ENCODE assay signal across 15 mouse cellular contexts in the genomic region with DNA sequence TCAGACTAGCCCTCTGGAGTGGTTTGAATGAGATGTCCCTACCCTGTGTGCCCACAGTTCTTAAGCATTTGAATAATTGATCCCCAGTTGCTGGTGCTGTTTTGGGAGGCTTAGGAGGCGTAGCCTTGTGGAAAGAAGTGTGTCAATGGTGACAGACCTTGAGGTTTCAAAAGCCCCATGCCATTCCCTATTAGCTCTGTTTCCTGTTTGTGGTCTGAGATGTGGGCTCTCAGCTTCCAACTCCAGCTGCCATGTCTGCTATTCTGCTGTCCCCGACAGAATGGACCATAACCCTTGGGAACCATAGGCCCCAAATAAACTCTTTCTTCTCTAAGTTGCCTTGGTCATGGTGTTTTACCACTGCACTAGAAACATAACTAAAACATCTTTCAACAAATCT.
"Had no signal": no experiment of that assay in that cellular context is flagged by ENCODE, and none has a peak within 500 bp of the region (broad histone marks: within the 10 kb centered on the region; RNA-seq: fewer than 3 reads in every experiment).

No protein-coding gene starts in this region.

- ATAC-seq: hindbrain, postnatal 0 days; intestine, embryonic 16.5 days; liver, embryonic 12.5 days had no signal

- DNase-seq: gastrocnemius, postnatal 25 days; heart, adult 18-20 months; heart, postnatal 14 days; heart, postnatal 36 days; kidney, adult 11 months; kidney, adult 2 months; kidney, adult 9 months; kidney, postnatal 14 days; kidney, postnatal 36 days; layer of hippocampus, adult 9-11 months; layer of hippocampus, postnatal 36 days; left cerebral cortex, postnatal 4 days had no signal
